Mouse (Mus musculus): ENCODE measurements around the gene Tomm22. TPM values are rescaled to one million over a fixed set of nuclear protein-coding genes. Genes with fewer than 3 reads are reported as not detected.
"Not testable (repeated sequence)": the region's sequence is repeated elsewhere in the genome, so short reads cannot be mapped to it uniquely, and the experiment has no call there.

Tomm22 gene
- 100 to 1,000 TPM; 146 to 154 TPM for total RNA-seq (2021)

DNA sequence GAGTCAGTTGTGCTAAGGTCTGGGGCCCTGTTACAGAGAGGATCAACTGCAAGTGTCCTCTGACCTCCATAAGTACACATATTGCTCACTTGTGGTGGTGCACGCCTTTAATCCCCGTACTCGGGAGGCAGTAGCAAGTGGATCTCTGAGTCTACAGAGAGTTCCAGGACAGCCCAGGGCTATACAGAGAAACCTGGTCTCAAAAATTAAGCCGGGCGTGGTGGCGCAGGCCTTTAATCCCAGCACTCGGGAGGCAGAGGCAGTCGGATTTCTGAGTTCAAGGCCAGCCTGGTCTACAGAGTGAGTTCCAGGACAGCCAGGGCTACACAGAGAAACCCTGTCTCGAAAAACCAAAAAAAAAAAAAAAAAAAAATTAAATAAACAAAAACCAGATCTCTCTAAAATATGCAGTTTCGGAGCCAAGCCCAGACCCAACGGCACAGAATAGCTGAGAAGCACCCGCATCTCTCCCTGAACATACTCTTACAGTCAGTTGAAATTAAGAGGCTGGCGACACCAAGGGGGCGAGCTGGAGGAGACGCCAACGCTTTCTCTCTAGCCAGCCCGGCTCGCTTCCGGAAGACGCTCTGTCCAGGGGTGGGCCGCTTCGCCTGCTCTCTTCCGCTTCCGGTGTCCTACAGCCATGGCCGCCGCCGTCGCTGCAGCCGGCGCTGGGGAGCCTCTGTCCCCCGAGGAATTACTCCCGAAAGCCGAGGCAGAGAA lies at the start of gene Tomm22:
Gene Tomm22, plus strand, starts transcription at position 613 of the 723 bp plus-strand sequence.
- intact Hi-C loops (cut with DNase I): loop anchor here (2.0 kb wide), 1 partner anchor 14 kb away; no protein-coding TSS in a partner anchor
- peak; percentile 92 to 93 for DNase-seq

GRCm38 (mm10) chr15:79630471-79630870 lies 40.2 kb upstream of the Tomm22 start:
- no peak for DNase-seq
- intact Hi-C loops (cut with DNase I): no loop called here

DNA sequence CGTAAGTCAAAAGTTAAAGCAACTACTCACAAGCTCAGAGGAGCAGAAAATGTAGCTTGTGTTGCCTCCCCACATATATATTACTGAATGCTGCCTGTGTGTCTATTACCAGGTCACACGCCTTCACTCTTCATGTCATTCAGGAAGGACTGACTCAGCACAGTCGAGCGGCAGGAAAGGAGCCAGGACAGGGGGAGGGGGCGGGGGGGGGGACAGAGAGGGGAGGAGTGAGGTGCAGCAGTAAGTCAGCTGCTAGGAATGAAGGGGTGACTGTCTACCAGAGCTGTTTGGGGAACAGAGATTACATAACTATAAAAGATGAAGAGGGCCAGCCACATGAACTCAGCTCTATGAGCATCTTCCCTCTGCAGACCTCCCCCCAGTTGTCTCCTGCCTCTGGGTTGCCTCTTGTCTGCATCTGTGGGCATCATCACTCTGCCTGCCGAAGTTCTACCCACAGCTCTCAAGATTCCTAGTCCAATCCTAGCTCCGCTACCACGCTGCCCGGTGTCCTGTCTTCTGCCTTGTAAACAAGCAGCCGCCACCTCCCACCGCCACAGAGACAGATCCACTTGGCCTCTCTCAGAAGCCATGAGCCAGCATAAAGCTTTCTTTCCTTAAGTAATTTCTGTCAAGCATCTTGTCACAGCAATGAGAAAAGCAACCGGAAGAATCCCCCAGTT lies 29.4 kb upstream of the Tomm22 start:
- intact Hi-C loops (cut with DNase I): no loop called here

GRCm38 (mm10) chr15:79645483-79645882 lies 25.2 kb upstream of the Tomm22 start:
- no peak for DNase-seq
- intact Hi-C loops (cut with DNase I): no loop called here

More for the DNA sequence above, 29.4 kb upstream of the Tomm22 start:
- no peak for DNase-seq

GRCm38 (mm10) chr15:79648130-79648529 lies 22.5 kb upstream of the Tomm22 start:
- intact Hi-C loops (cut with DNase I): no loop called here
- DNase-seq: no peak

DNA sequence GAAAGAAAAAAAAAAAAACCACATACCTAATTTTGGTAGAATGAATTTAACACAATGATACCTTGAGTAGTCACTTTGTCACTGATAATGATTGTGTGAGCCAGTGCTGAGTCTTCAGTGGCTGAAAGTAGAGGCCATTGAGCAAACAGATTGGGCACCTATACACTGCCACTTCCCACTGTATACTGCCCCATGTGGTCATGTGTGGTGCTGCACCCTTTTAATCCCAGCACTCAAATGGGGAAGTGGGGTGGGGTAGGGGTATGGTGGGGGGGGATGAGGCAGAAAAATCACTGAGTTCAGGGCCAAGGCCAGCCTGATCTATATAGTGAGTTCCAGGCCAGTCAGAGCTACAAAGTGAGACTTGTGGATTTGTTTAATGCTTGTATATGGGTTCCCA lies 20.1 kb upstream of the Tomm22 start:
- DNase-seq: peak in 1 of 2 experiments; percentile 58
- intact Hi-C loops (cut with DNase I): loop anchor here (10.0 kb wide), 1 partner anchor 426 kb away; the partner anchor contains the start of genes Gm49486 and Pick1

DNA sequence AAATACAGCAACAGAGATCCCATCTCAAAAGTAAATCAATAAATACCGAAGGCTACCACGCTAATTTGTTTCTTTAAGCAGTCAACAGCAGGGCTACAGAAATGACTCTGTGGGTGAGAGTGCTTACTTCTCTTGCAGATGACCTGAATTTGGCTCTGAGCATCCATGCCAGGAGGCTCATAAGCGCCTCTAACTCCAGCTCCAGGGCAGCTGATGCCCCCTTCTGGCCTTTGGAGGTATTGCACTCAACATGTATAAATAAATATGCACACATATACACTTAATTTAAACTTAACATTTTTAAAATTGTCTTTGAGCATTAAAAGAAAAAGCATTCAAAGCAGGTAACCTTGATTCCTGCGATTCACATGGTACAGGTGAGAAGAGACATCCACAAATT lies 19.2 kb upstream of the Tomm22 start:
- intact Hi-C loops (cut with DNase I): loop anchor here (10.0 kb wide), 1 partner anchor 427 kb away; the partner anchor contains the start of genes Gm49486 and Pick1

DNA sequence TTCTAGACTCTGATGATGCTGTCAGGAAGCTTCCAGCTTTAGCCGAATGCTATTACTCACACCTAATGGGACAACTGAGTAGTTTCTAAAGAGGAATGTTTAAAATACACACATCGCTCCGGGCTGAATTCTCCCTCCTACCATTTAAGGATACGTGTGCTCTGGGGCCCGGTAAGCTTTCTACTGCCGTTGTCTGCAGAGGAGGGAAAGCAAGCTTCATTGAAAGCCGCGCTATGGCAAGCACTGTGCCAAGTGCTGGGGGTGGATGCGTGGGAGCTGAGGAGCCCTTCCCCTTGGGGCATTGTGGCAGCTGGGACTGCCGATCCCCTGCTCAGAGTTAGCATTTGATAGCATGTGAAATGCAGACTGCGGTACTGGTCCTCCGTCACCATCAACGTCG lies 14.2 kb upstream of the Tomm22 start:
- no peak for DNase-seq
- intact Hi-C loops (cut with DNase I): loop anchor here (10.0 kb wide), 1 partner anchor 432 kb away; the partner anchor contains the start of genes Gm49486 and Pick1

More for the DNA sequence above, 19.2 kb upstream of the Tomm22 start:
- DNase-seq: no peak

GRCm38 (mm10) chr15:79657837-79658530 lies 12.7 kb upstream of the Tomm22 start:
- DNase-seq: peak; percentile 84 to 89
- intact Hi-C loops (cut with DNase I): loop anchor here (10.0 kb wide), 1 partner anchor 433 kb away; the partner anchor contains the start of genes Gm49486 and Pick1

DNA sequence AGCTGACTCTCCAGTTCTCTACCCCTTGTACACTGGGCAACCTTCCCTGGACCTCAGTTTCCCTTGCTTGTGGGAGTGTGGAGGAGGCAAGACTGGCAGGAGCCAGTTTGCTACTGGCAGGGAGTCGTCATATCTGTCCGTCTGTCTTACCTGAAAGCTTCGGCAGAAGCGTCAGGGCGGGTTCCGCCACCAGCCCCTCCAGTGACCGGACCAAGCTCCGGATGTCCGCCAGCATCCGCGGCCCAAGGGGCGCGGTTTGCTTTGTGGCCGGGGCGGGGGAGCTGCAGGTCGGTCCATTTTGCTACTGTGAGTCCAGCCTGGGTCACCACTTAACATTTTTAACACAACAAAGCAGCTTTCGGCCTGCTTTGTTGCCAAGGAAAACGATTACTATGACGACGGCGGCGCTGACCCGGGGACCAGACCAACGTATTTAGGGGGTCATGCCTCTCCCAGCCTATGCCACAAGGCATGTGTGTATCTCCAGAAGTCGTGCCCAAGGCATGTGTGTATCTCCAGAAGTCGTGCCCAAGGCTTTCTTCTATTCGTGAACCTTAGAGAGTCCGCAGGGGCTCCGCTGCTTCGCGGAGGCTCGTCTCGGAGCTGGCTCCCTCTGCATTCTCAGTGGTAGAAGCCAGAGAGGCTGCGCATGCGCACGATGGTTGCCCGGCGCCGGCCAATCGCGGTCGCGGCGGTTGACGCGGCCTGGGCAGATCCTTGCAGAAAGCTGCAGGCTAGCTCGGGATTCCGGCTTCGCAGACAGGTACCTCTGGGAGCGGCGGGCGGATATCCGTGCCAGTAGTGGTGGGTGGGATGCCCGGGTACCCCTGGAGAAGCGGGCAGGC lies 11.9 kb upstream of the Tomm22 start, which contains the start of the genes Fam227a and Cby1:
Gene Fam227a, minus strand, starts transcription at position 426 of the 845 bp plus-strand sequence.
Gene Cby1, plus strand, starts transcription at position 669 of the 845 bp plus-strand sequence.
- intact Hi-C loops (cut with DNase I): loop anchor here (10.0 kb wide), 1 partner anchor 434 kb away; the partner anchor contains the start of genes Gm49486 and Pick1
- DNase-seq: peak; percentile 97

DNA sequence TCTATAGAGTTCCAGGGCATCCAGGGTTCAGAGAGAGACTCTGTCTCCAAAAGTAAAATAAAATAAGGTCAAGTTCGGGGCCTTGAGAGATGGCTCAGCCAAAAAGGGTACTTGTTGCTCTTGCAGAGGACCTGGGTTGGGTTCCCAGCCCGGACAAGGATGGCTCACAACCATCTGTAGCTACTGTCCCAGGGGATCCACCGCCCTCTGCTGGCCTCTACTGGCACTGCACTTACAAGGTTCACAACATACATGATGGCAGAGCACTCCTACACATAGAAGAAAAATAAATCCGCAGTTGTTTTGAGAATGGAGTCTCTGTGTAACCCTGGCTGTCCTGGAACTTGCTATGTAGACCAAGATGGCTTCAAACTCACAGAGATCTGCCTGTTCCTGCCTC lies 8.8 kb upstream of the Tomm22 start:
- DNase-seq: peak in 1 of 2 experiments; percentile 51
- intact Hi-C loops (cut with DNase I): no loop called here

DNA sequence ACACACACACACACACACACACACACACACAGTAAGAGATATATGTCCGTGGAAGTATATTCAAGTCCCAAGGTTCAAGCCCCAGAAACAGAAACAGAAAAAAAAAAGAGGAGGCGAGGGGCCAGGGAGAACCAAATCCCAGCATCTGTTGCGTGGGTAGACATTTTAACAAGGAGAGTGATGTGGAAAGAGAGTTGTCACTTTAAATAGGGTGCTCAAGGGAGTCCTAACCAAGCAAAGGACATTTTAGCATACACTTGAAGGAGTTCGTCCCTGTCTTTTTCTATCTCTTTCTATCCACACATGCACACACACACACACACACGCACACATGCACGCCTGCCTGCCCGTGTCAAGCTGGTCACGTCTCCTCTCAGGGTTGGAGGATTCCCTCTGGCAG lies 6.0 kb upstream of the Tomm22 start:
- intact Hi-C loops (cut with DNase I): no loop called here
- no peak for DNase-seq

- no peak for DNase-seq
These were observed 1.5 kb upstream of the Tomm22 start for GRCm38 (mm10) chr15:79669195-79669594.

GRCm38 (mm10) chr15:79670972-79671299 lies 275 bp downstream of the Tomm22 start:
- intact Hi-C loops (cut with DNase I): loop anchor here (2.0 kb wide), 1 partner anchor 14 kb away; no protein-coding TSS in a partner anchor
- no peak for DNase-seq

More at GRCm38 (mm10) chr15:79669195-79669594, 1.5 kb upstream of the Tomm22 start:
- intact Hi-C loops (cut with DNase I): no loop called here

DNA sequence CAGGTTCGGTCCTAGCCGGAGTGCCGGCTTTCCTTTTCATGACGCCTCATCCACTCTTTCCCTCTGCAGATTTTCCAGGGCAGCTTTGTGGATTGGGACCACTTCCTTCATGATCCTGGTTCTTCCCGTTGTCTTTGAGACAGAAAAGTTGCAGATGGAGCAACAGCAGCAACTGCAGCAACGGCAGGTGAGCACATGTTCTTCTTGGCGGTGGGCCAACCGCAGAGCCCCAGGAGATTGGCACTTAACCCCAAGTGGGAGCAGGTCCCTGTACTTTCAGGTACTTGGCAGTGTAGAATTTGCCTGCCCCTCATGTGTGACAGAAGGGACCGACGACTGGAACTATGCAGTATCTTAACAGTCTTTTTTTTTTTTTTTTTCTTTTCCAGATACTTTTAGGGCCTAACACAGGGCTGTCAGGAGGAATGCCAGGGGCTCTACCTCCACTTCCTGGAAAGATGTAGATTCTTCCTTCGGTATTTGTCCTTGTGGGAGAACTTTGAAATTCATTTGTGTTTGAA lies 1.2 kb downstream of the Tomm22 start:
- intact Hi-C loops (cut with DNase I): loop anchor here (2.0 kb wide), 1 partner anchor 13 kb away; no protein-coding TSS in a partner anchor

GRCm38 (mm10) chr15:79677936-79678335 lies 7.3 kb downstream of the Tomm22 start:
- intact Hi-C loops (cut with DNase I): no loop called here
- DNase-seq: no peak

More for the DNA sequence above, 1.2 kb downstream of the Tomm22 start:
- DNase-seq: not testable (repeated sequence)

GRCm38 (mm10) chr15:79681973-79682372 lies 11.3 kb downstream of the Tomm22 start:
- DNase-seq: no peak
- intact Hi-C loops (cut with DNase I): no loop called here

- intact Hi-C loops (cut with DNase I): no loop called here
- DNase-seq: no peak
These were observed 12.5 kb downstream of the Tomm22 start for GRCm38 (mm10) chr15:79683146-79683545.

DNA sequence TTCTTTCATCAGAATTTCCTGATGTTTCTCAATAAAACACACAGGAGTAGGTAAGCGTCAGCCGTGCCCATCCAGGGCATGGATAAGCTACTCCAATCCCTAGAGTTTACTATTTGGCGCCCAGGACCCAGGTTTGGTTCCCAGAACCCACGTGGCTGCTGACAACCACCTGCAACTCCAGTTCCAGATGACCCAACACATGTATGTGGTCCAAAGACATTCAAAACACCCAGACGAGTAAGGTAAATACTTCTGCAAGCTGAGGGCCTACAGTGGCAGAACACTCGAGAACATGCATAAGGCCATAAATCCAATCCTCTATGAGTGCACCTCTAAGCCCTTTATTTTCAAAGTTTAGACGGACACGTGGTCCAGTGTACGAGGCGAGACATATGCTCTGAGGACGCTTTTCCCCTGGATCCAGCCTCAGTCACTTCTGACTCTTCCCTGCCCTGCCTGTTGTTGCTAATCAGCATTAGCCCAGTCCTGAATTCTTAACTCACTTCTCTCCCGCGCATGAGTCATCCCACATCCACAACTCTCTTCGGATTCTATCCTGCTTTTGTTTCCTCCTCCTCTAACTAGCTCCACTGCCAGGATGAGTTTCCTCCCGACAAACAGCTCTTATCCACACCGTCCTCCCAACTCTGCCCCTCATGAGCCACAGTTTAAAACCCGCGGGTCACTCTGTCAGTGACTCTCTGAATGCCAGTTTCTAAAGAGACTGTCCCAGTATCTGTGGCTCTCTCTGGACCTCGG lies 13.2 kb downstream of the Tomm22 start:
- DNase-seq: no peak

More for the DNA sequence above, 13.2 kb downstream of the Tomm22 start:
- intact Hi-C loops (cut with DNase I): loop anchor here (2.0 kb wide), 1 partner anchor 13 kb away; the partner anchor contains the start of gene Tomm22
